Mouse (Mus musculus) stomach, embryonic 14.5 days (tissue): ENCODE results near the gene Olfr790. TPM values are rescaled to one million over a fixed set of nuclear protein-coding genes. Genes with fewer than 3 reads are reported as not detected.

Source experiments
- ATAC-seq: fragments of 200-750 bp; cut with Nextera tagmentation; 2 replicates; pipeline ENCODE4 v1.8.0; 2017; ENCODE audit warnings: low read depth, moderate TSS enrichment; ENCODE audit not compliant: insufficient number of reproducible peaks, insufficient read depth, low FRiP score
- H3K27ac ChIP-seq: fragments of 300-500 bp; sonication (generic); 2 replicates; pipeline ENCODE4 v1.5.1; 2014; ENCODE audit warnings: mild to moderate bottlenecking, low read length, moderate library complexity, mixed read lengths
- H3K27me3 ChIP-seq: fragments of 300-500 bp; sonication (generic); 2 replicates; pipeline ENCODE4 v1.6.1; 2014; ENCODE audit warnings: low read length, control low read depth, mixed read lengths; ENCODE audit not compliant: control insufficient read depth, insufficient read depth
- H3K36me3 ChIP-seq: fragments of 300-500 bp; sonication (generic); 2 replicates; pipeline ENCODE4 v1.6.1; 2014; ENCODE audit warnings: mild to moderate bottlenecking, control low read depth, low read length, moderate library complexity, mixed read lengths; ENCODE audit not compliant: control insufficient read depth, insufficient read depth
- H3K4me1 ChIP-seq: fragments of 300-500 bp; sonication (generic); 2 replicates; pipeline ENCODE4 v1.6.1; 2014; ENCODE audit warnings: low read length, control low read depth, mixed read lengths; ENCODE audit not compliant: control insufficient read depth, insufficient read depth
- H3K4me2 ChIP-seq: fragments of 300-500 bp; sonication (generic); replicated peaks from 2 replicates; pipeline ENCODE4 v1.6.1; 2014; ENCODE audit warnings: low read depth, low read length, control low read depth
- H3K4me3 ChIP-seq: fragments of 300-500 bp; sonication (generic); 2 replicates; pipeline ENCODE4 v1.5.1; 2014; ENCODE audit warnings: low read depth, low read length, control low read depth
- H3K9ac ChIP-seq: fragments of 300-500 bp; sonication (generic); replicated peaks from 2 replicates; pipeline ENCODE4 v1.6.1; 2014; ENCODE audit warnings: low read depth, mild to moderate bottlenecking, control low read depth, low read length, moderate library complexity, mixed read lengths
- H3K9me3 ChIP-seq: fragments of 300-500 bp; sonication (generic); 2 replicates; pipeline ENCODE4 v1.6.1; 2016; ENCODE audit warnings: low read depth, low read length, control low read depth; ENCODE audit not compliant: control insufficient read depth
- WGBS: fragments of 180-500 bp; shearing (Covaris S2); extraction: QIAGEN DNeasy Blood & Tissue Kit; methylation state at CpG from one replicate; pipeline ENCODE4 v1.1.7; 2014; 5-methylcytosine and 5-hydroxymethylcytosine counted together
- polyA plus RNA-seq: library from polyadenylated mRNA; unstranded; fragments of >200 nt; fragmentation: Nextera tagmentation; extraction: Ambion mirVana; gene quantifications from 2 replicates; pipeline ENCODE4 v1.2.1, GENCODE M21; 2014

Olfr790 gene
- polyA plus RNA-seq, 1 experiment from 2014 or later, result not detected

- 54% methylated on average over 1 of the region's 1 CpGs for whole genome bisulfite sequencing
- no peaks in the 10 kb centered on the region for H3K4me1 ChIP-seq
- no peaks in the 10 kb centered on the region for H3K27me3 ChIP-seq
- H3K4me3 ChIP-seq, result no peak overlapping the region
- no peaks in the 10 kb centered on the region for H3K36me3 ChIP-seq
- no peaks in the 10 kb centered on the region; the same call in 1 of the 2 replicates for H3K9me3 ChIP-seq
- no peak overlapping the region for H3K27ac ChIP-seq
- no peak overlapping the region for H3K4me2 ChIP-seq
- no peak overlapping the region for H3K9ac ChIP-seq
- no peak for ATAC-seq
Observed at GRCm38 (mm10) chr10:129549354-129549753, 51.1 kb downstream of the Olfr790 start.

Other genes starting within 250 kb of the Olfr790 start
- not detected in 2 replicates for gene Olfr776, start 239.4 kb upstream of the Olfr790 start, polyA plus RNA-seq
- gene Olfr777, start 227.0 kb upstream of the Olfr790 start, polyA plus RNA-seq, result not detected in 2 replicates
- gene Olfr780, start 180.4 kb upstream of the Olfr790 start, polyA plus RNA-seq, result not detected in 2 replicates
- not detected in 2 replicates for gene Olfr781, start 169.6 kb upstream of the Olfr790 start, polyA plus RNA-seq
- not detected in 2 replicates for gene Olfr782, start 149.6 kb upstream of the Olfr790 start, polyA plus RNA-seq
- gene Olfr784, start 114.4 kb upstream of the Olfr790 start, polyA plus RNA-seq, result 0.10 and 0.17 TPM in 2 replicates
- gene Olfr785, start 93.1 kb upstream of the Olfr790 start, polyA plus RNA-seq, result not detected in 2 replicates
- gene Olfr786, start 71.2 kb upstream of the Olfr790 start, polyA plus RNA-seq, result not detected in 2 replicates
- gene Olfr787, start 36.6 kb upstream of the Olfr790 start, polyA plus RNA-seq, result not detected in 2 replicates
- not detected in 2 replicates for gene Olfr788, start 27.5 kb upstream of the Olfr790 start, polyA plus RNA-seq
- gene Olfr789, start 13.7 kb upstream of the Olfr790 start, polyA plus RNA-seq, result not detected in 2 replicates
- not detected in 2 replicates for gene Olfr791, start 23.3 kb downstream of the Olfr790 start, polyA plus RNA-seq
- gene Olfr792, start 40.7 kb downstream of the Olfr790 start, polyA plus RNA-seq, result not detected in 2 replicates
- gene Olfr794, start 69.2 kb downstream of the Olfr790 start, polyA plus RNA-seq, result not detected in 2 replicates
- not detected in 2 replicates for gene Olfr796, start 114.1 kb downstream of the Olfr790 start, polyA plus RNA-seq
- not detected in 2 replicates for gene Olfr798, start 129.4 kb downstream of the Olfr790 start, polyA plus RNA-seq
- gene Olfr799, start 139.0 kb downstream of the Olfr790 start, polyA plus RNA-seq, result not detected in 2 replicates
- not detected in 2 replicates for gene Olfr800, start 159.2 kb downstream of the Olfr790 start, polyA plus RNA-seq
- gene Olfr801, start 175.4 kb downstream of the Olfr790 start, polyA plus RNA-seq, result not detected in 2 replicates
- 0.06 TPM in 1 of 2 replicates, not detected in the other for gene Olfr802, start 189.7 kb downstream of the Olfr790 start, polyA plus RNA-seq
- gene Olfr803, start 195.8 kb downstream of the Olfr790 start, polyA plus RNA-seq, result not detected in 2 replicates
- not detected in 2 replicates for gene Olfr804, start 204.7 kb downstream of the Olfr790 start, polyA plus RNA-seq
- not detected in 2 replicates for gene Olfr805, start 230.9 kb downstream of the Olfr790 start, polyA plus RNA-seq
- not detected in 2 replicates for gene Olfr806, start 243.4 kb downstream of the Olfr790 start, polyA plus RNA-seq